Mouse (Mus musculus): Measurements from ENCODE around the gene Ppp3ca. TPM values are rescaled to one million over a fixed set of nuclear protein-coding genes. Genes with fewer than 3 reads are reported as not detected.

The Ppp3ca gene
- total and polyA plus RNA-seq, 3 experiments, result 17.4 to 40.6 (median 32.0) TPM

DNA sequence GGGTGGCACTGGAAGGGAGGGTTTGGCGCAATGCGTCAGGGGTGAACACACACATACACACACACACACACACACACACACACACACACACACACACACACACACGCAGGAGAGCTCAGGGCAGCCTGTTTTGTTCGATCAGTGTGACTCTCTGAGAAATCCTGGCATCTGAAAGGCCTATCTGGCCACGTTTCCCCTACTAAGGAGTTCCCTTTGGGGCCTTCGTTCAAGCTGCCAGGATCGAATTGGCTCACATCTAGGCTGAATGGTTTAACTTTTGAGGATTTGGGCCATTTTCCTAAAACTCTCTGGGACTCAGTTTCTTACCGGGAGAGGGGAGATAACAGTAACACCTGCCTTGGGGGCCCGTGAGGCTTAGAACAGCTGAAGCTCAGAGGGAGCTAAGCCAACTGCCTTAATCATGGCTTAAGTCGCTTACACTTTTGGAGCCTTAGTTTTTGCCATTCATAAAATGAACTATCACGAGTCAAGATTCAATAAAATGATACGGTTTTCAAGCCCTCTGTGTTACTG is 160.8 kb downstream of the Ppp3ca start:
- Histone ChIP-seq H3K27ac (ENCODE audit: control insufficient read depth, low read depth, low read length) (no peak overlapping the region), H3K36me3 (ENCODE audit: control insufficient read depth in 1 of 2, insufficient read depth in 2 of 2, low read length in 2 of 2) (no peaks in the 10 kb centered on the region; a peak in 2 of 4 replicates), H3K9ac (ENCODE audit: control insufficient read depth, low read depth, low read length, poor library complexity, severe bottlenecking) (no peak overlapping the region), H3K9me3 (replicated peaks; ENCODE audit: insufficient read depth, low read length) (no peaks in the 10 kb centered on the region), H3K4me3 (ENCODE audit: control insufficient read depth in 1 of 2, insufficient read depth in 1 of 2, low read depth in 2 of 2, low read length in 2 of 2) (no peak overlapping the region), H3K79me2 (ENCODE audit: control insufficient read depth, insufficient read depth, low read length, poor library complexity) (no peaks in the 10 kb centered on the region), H3K4me1 (ENCODE audit: control insufficient read depth in 1 of 2, insufficient read depth in 2 of 2, low read length in 2 of 2) (peaks cover 0 to 2% of the 10 kb centered on the region in 2 experiments; a peak in 2 of 4 replicates), H3K27me3 (ENCODE audit: control insufficient read depth in 1 of 2, insufficient read depth in 2 of 2, low read length in 2 of 2) (no peaks in the 10 kb centered on the region)
- no peak for TF ChIP-seq MAZ (IDR thresholded peaks at IDR 0.05; ENCODE audit: low read depth, low read length)
- TF ChIP-seq TAL1 (IDR thresholded peaks at IDR 0.05; ENCODE audit: low read length), result no peak
- TF ChIP-seq NRF1 (IDR thresholded peaks at IDR 0.05; ENCODE audit: insufficient read depth, low read depth, low read length, poor library complexity, severe bottlenecking), result no peak
- no peak for TF ChIP-seq USF1 (IDR thresholded peaks at IDR 0.05; ENCODE audit: low read depth, low read length)
- TF ChIP-seq BHLHE40 (IDR thresholded peaks at IDR 0.05; ENCODE audit: borderline replicate concordance, low read depth, low read length), result no peak
- TF ChIP-seq JUND (IDR thresholded peaks at IDR 0.05; ENCODE audit: low read depth, low read length), result no peak
- TF ChIP-seq E2F4 (IDR thresholded peaks at IDR 0.05; ENCODE audit: borderline replicate concordance, low read depth, low read length), result no peak
- no peak for TF ChIP-seq HCFC1 (IDR thresholded peaks at IDR 0.05; ENCODE audit: low read depth, low read length)
- TF ChIP-seq EP300 (IDR thresholded peaks at IDR 0.05; ENCODE audit: low read depth in 1 of 2, low read length in 2 of 2), result no peak
- no peak for TF ChIP-seq ZKSCAN1 (IDR thresholded peaks at IDR 0.05; ENCODE audit: low read depth, low read length)
- TF ChIP-seq POLR2AphosphoS5 (IDR thresholded peaks at IDR 0.05; ENCODE audit: borderline replicate concordance, low read depth, low read length), result no peak
- no peak for TF ChIP-seq GABPA (IDR thresholded peaks at IDR 0.05; ENCODE audit: low read depth, low read length)
- no peak for TF ChIP-seq UBTF (IDR thresholded peaks at IDR 0.05; ENCODE audit: borderline replicate concordance, insufficient read depth, low read depth, low read length)
- DNase-seq (ENCODE audit: low read depth, low spot score), result no peak

- Histone ChIP-seq H3K36me3 (ENCODE audit: control insufficient read depth in 1 of 2, insufficient read depth in 2 of 2, low read length in 2 of 2) (peaks cover 0 to 12% of the 10 kb centered on the region in 2 experiments; a peak in 2 of 4 replicates), H3K9ac (ENCODE audit: control insufficient read depth, low read depth, low read length, poor library complexity, severe bottlenecking) (no peak overlapping the region), H3K27ac (ENCODE audit: control insufficient read depth, low read depth, low read length) (no peak overlapping the region), H3K4me3 (ENCODE audit: control insufficient read depth in 1 of 2, insufficient read depth in 1 of 2, low read depth in 2 of 2, low read length in 2 of 2) (no peak overlapping the region), H3K9me3 (replicated peaks; ENCODE audit: insufficient read depth, low read length) (no peaks in the 10 kb centered on the region), H3K27me3 (ENCODE audit: control insufficient read depth in 1 of 2, insufficient read depth in 2 of 2, low read length in 2 of 2) (no peaks in the 10 kb centered on the region), H3K79me2 (ENCODE audit: control insufficient read depth, insufficient read depth, low read length, poor library complexity) (no peaks in the 10 kb centered on the region; the same call in 1 of the 2 replicates), H3K4me1 (ENCODE audit: control insufficient read depth in 1 of 2, insufficient read depth in 2 of 2, low read length in 2 of 2) (peaks cover 2 to 17% of the 10 kb centered on the region in 2 experiments; a peak in 3 of 4 replicates)
- no peak for TF ChIP-seq GATA1 (IDR thresholded peaks at IDR 0.05; ENCODE audit: low read depth, low read length)
- no peak for TF ChIP-seq TBP (IDR thresholded peaks at IDR 0.05; ENCODE audit: low read depth, low read length)
- no peak for TF ChIP-seq SIN3A (IDR thresholded peaks at IDR 0.05; ENCODE audit: low read length)
- TF ChIP-seq USF1 (IDR thresholded peaks at IDR 0.05; ENCODE audit: low read depth, low read length), result no peak
- DNase-seq (ENCODE audit: low read depth, low spot score), result no peak
Measured at GRCm38 (mm10) chr3:136833003-136833745, 163.2 kb downstream of the Ppp3ca start.

All from MEL (cell line).